Mouse (Mus musculus): ENCODE measurements around the gene Neil1.

The Neil1 gene

DNA sequence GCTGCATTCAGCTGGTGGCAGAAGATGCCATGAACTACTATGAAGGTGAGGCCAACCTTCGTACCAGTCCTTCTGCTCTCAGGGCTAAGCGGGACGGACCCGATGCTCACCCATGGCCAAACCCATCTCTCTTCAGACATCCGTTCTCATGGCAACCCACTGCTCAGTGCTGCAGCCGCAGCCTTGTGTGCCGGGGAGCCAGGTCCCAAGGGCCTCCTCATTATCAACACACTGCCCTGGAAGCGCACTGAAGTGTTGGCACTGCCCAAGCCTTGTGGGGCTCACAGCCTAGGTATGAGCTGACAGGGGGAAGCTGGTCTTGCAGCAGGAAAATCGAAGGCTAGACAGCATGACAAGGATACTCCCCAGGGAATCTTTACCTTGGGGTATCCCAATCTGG, 9.0 kb downstream of the Neil1 start:
- no peak for DNase-seq (ENCODE audit: low read depth in 2 of 2, low spot score in 2 of 2)

DNA sequence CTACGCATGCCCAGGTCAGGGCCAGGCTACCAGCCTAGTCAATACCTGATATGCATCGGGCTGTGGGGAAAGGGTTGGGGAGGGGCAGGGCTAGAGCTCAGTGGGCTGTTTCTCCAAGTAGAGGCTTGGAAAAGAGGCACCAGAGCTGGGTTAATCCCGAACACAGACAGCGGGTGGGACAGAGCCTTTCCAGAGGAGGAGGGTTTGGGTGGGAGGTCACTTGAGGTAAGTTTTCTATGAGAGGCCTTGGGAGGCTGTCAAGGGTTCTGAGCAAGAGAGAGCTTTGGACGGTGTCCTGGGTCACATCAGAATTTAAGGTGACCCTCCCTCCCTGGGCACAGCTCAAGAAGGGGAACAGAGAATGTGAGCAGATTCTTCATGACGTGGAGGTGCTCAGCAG, 9.6 kb downstream of the Neil1 start:
- no peak for DNase-seq (ENCODE audit: low read depth in 2 of 2, low spot score in 2 of 2)

- no peak for DNase-seq (ENCODE audit: low read depth in 2 of 2, low spot score in 2 of 2)
These were observed 10.3 kb downstream of the Neil1 start for GRCm38 (mm10) chr9:57137777-57138176.

DNA sequence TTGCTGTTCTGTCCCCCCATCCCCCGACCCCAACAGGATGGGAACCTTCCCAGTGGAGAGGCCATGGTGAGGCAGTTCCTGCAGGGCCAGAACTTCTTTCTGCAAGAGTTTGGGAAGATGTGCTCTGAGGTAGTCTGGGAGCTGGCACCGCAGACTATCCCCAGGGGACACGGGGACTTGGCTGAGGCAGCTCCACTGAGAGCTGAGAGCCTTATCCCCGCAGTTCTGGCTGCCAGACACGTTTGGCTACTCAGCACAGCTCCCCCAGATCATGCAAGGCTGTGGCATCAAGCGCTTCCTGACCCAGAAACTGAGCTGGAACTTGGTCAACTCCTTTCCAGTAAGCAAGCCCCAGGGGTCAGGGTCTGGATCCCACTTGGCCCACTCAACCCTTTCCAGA, 10.9 kb downstream of the Neil1 start:
- DNase-seq (ENCODE audit: low read depth in 2 of 2, low spot score in 2 of 2) = no peak

GRCm38 (mm10) chr9:57130577-57131433, 17.3 kb downstream of the Neil1 start, which contains the start of gene Man2c1:
TSS of gene Man2c1 (plus strand) at chr9:57130690.
- peak; percentile 87 to 92 for DNase-seq (ENCODE audit: low read depth in 2 of 2, low spot score in 2 of 2)

GRCm38 (mm10) chr9:57129641-57130040, 18.5 kb downstream of the Neil1 start:
- no peak for DNase-seq (ENCODE audit: low read depth in 2 of 2, low spot score in 2 of 2)

- DNase-seq (ENCODE audit: low read depth in 2 of 2, low spot score in 2 of 2) = no peak
These were observed 30.8 kb downstream of the Neil1 start for GRCm38 (mm10) chr9:57117261-57117755.
